Mouse (Mus musculus) ES-Bruce4 (cell line): ENCODE data around the gene Fam102a.

Experiments
- CTCF ChIP-seq: IDR thresholded peaks from one replicate; pipeline ENCODE4 v1.8.1; 2011; ENCODE audit warnings: low read depth, low read length
- EP300 ChIP-seq: IDR thresholded peaks from 2 replicates; pipeline ENCODE4 v1.6.1; 2011; ENCODE audit warnings: low read depth, low read length; ENCODE audit not compliant: insufficient read depth
- POLR2A ChIP-seq: IDR thresholded peaks from one replicate; pipeline ENCODE4 v1.8.1; 2011; ENCODE audit warnings: low read length; ENCODE audit not compliant: insufficient read depth

DNA sequence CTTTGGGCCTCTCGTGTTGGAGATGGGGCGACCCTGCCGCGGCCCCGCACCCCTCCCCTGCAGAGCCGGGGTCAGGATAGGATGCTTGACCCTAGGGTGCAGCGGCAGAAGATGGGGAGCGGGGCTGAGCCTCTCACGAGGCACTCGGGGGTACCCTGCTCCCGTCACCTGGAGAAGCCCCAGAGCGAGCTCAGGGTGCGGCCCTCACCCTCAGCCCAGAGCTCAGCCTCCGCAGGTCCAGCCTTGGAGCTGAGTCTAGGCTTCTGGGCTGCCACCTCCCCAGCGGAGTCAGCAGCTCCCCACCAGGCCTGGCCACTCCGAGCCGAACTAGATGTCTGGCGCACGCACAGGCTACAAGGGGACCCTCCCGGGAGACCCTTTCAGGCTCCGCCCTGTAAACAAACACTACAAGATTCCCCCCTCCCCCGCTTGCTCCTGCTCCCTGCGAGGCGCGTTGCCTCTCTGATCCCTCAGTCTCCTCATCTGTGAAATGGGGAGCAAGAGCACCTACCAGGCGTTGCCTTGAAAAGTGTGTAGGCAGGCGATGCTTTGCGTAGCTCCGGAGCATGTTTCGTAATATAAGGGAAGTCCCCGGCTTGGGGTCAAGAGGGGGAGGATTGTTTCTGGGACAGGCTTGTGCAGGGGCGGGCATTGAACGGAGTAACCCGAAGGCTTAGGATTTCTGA is 72.3 kb downstream of the Fam102a start:
- TF ChIP-seq POLR2A, result no peak
- no peak for TF ChIP-seq CTCF
- no peak for TF ChIP-seq EP300
